8 mouse cellular contexts compared by ENCODE assay signal in genomic region chr5:137745214-137746171, GRCm38 (mm10). TPM values are rescaled to one million over a fixed set of nuclear protein-coding genes. Genes with fewer than 3 reads are reported as not detected.
DNase-seq lines count a peak whose midpoint lies in the region; ATAC-seq and TF ChIP-seq lines count a peak whose summit lies in the region.

TSS of gene Tsc22d4 (plus strand) at chr5:137745730.

- peak within 1 kb of the TSS; percentile 54 for H3K4me3 ChIP-seq in hindbrain, embryonic 15.5 days
- H3K4me3 ChIP-seq in left cerebral cortex, adult 2 months: peak within 1 kb of the TSS; percentile 77
- peak within 1 kb of the TSS; percentile 83 for H3K4me3 ChIP-seq in macrophage (ENCODE audit: inconsistent target)

- H3K4me1 ChIP-seq in hindbrain, embryonic 15.5 days (replicated peaks): peaks cover 46% of the 10 kb centered on the region

- peaks cover 44% of the 10 kb centered on the region for H3K79me2 ChIP-seq in macrophage (ENCODE audit: inconsistent target)

- DNase-seq in cerebellum, postnatal 4 days (ENCODE audit: low spot score in 2 of 2): peak; percentile 89 to 93
- peak; percentile 90 for DNase-seq in gastrocnemius, adult 18-20 months (ENCODE audit: low spot score)
- DNase-seq in left cerebral cortex, adult 2 months (ENCODE audit: extremely low spot score in 1 of 2, low spot score in 2 of 2): peak; percentile 87 to 90
- peak; percentile 91 for DNase-seq in right cerebral cortex, adult 18-20 months
- peak; percentile 81 for DNase-seq in urinary bladder, postnatal 10 days (ENCODE audit: low spot score)

- WGBS in hindbrain, embryonic 15.5 days: 4% methylated on average over 28 of the region's 28 CpGs
- WGBS in macrophage (ENCODE audit: missing documents): under 1% methylated on average over 28 of the region's 28 CpGs

- ATAC-seq in activated CD4-positive, CD25-positive, alpha-beta regulatory T cell, adult 4 months: peak; percentile 73
- ATAC-seq in hindbrain, embryonic 15.5 days (ENCODE audit: low FRiP score, low read depth): peak; percentile 86

- no peaks in the 10 kb centered on the region for H3K27me3 ChIP-seq in hindbrain, embryonic 15.5 days

- H3K27ac ChIP-seq in hindbrain, embryonic 15.5 days (replicated peaks): peak within 1 kb of the TSS; percentile 85
- peak within 1 kb of the TSS; percentile 66 for H3K27ac ChIP-seq in left cerebral cortex, adult 2 months
- H3K27ac ChIP-seq in macrophage: peak within 1 kb of the TSS; percentile 93

- H3K9ac ChIP-seq in hindbrain, embryonic 15.5 days: peak within 1 kb of the TSS; percentile 68

- peak within 1 kb of the TSS; percentile 89 for H3K4me2 ChIP-seq in hindbrain, embryonic 15.5 days

- H3K36me3 ChIP-seq in hindbrain, embryonic 15.5 days: no peaks in the 10 kb centered on the region
- H3K36me3 ChIP-seq in macrophage (ENCODE audit: inconsistent target): 0 out of 2 replicates have a peak, but pooled peaks cover 1% of the 10 kb centered on the region

- intact Hi-C loops in left cerebral cortex, adult 2 months (cut with DNase I): loop anchor here (5.0 kb wide), 2 partner anchors 213 to 233 kb away; partner anchors contain the start of genes Epo and Gnb2

- no peak for TF ChIP-seq CTCF in left cerebral cortex, adult 2 months (IDR thresholded peaks at IDR 0.05)

- no peaks in the 10 kb centered on the region for H3K9me3 ChIP-seq in hindbrain, embryonic 15.5 days

RNA-seq across cellular contexts. Expression of gene Tsc22d4, which starts in this region (rescaled TPM):
- 10 to 100 TPM; 62.9 to 82.3 TPM for polyA plus RNA-seq in activated CD4-positive, CD25-positive, alpha-beta regulatory T cell, adult 4 months (2017; shearing (Covaris generic))
- 10 to 100 TPM; 53.0 to 68.0 TPM for total RNA-seq in gastrocnemius, adult 18-20 months (2021)
- 84.5 and 88.6 TPM in 2 replicates for polyA plus RNA-seq in hindbrain, embryonic 15.5 days (2015; fragmentation: Nextera tagmentation; extraction: Ambion mirVana)
- total RNA-seq in left cerebral cortex, adult 2 months (2021): 100 to 1,000 TPM; 150 to 156 TPM
- 100 to 1,000 TPM in 11 of 26 experiments, 10 to 100 TPM in 15; 31.6 to 165 (median 84.9) TPM for total RNA-seq in macrophage (2018; cell fraction: chromatin; rRNA removed)
- 100 to 1,000 TPM in 23 of 26 experiments, 10 to 100 TPM in 3; 81.9 to 187 (median 130) TPM for total RNA-seq in macrophage (2018; cell fraction: cytosol; rRNA removed)
- total RNA-seq in macrophage (2018; cell fraction: nucleus; rRNA removed): 100 to 1,000 TPM in 17 of 26 experiments, 10 to 100 TPM in 9; 44.1 to 185 (median 125) TPM
- 84.4 to 112 TPM (median 101 TPM) in 3 replicates for polyA plus RNA-seq in macrophage (2018)

Comparison
In these comparisons a context has a peak if more than half of its experiments do, and no peak if none do; other contexts are left out.
1. Peak in every context shown above with its lines: DNase-seq, ATAC-seq, H3K4me3 ChIP-seq and H3K27ac ChIP-seq.